Comparison of ENCODE assay signal across 8 mouse cellular contexts in the genomic region with DNA sequence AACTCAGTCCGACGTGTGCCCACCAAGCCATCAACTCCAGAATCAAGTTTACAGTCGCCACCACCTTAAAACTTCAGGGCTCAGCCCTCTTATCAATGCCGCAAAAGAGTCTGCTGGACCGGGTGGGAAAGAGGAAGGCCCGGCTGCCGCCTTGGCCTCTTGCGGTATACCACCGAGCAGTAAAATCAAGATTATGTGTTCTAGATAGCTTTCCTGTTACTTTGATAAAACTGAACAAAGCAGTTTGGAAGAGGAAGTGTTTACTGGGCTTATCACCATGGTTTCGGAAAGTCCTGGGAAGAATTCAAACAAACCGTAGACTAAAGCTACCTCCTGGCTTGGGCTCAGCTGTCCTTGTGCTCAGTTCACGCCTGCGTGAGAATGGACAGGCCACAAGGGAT. TPM values are rescaled to one million over a fixed set of nuclear protein-coding genes. Genes with fewer than 3 reads are reported as not detected.
DNase-seq lines count a peak whose midpoint lies in the region; ATAC-seq and TF ChIP-seq lines count a peak whose summit lies in the region.

No protein-coding gene starts in this region.

- peak in 1 of 2 experiments; percentile 29 for DNase-seq in cerebellum, adult 2 months
- no peak for DNase-seq in cerebellum, adult 18-20 months
- peak; percentile 85 for DNase-seq in 416B (ENCODE audit: low read depth)
- peak; percentile 32 for DNase-seq in kidney, postnatal 0 days (ENCODE audit: low spot score)
- no peak for DNase-seq in gastrocnemius, postnatal 36 days
- DNase-seq in layer of hippocampus, adult 8-10 months (ENCODE audit: low spot score in 2 of 2), result no peak

- no peaks in the 10 kb centered on the region for H3K36me3 ChIP-seq in kidney, postnatal 0 days (ENCODE audit: insufficient read depth, low read length)
- H3K36me3 ChIP-seq in myocyte (ENCODE audit: control insufficient read depth, insufficient read depth), result no peaks in the 10 kb centered on the region

- intact Hi-C loops in gastrocnemius, postnatal 36 days (cut with DNase I), result loop anchor here (2.0 to 10.0 kb wide), 3 partner anchors 38 to 962 kb away; no protein-coding TSS in a partner anchor

- H3K27me3 ChIP-seq in cerebellum, adult 2 months (ENCODE audit: control insufficient read depth, insufficient read depth, low read length), result no peaks in the 10 kb centered on the region
- H3K27me3 ChIP-seq in kidney, postnatal 0 days (ENCODE audit: insufficient read depth, low read length), result no peaks in the 10 kb centered on the region
- no peaks in the 10 kb centered on the region for H3K27me3 ChIP-seq in myocyte (ENCODE audit: control insufficient read depth, insufficient read depth, insufficient read length)

- H3ac ChIP-seq in myocyte (ENCODE audit: control insufficient read depth, insufficient read length), result peak overlapping the region; percentile 31

- 2% methylated on average over 13 of the region's 13 CpGs for WGBS in cerebellum, adult 2 months
- under 1% methylated on average over 13 of the region's 13 CpGs for WGBS in kidney, postnatal 0 days

- H3K27ac ChIP-seq in cerebellum, adult 2 months (ENCODE audit: insufficient read depth, low read length), result peak overlapping the region; percentile 37
- peak overlapping the region; percentile 16 for H3K27ac ChIP-seq in embryonic fibroblast, embryonic 13.5 days (ENCODE audit: insufficient read depth, low read length)
- H3K27ac ChIP-seq in kidney, postnatal 0 days, result peak overlapping the region; percentile 91

- H3K79me2 ChIP-seq in myocyte (ENCODE audit: control insufficient read depth, insufficient read depth), result peaks cover 18% of the 10 kb centered on the region

- H3K4me2 ChIP-seq in kidney, postnatal 0 days (ENCODE audit: low read length), result peak overlapping the region; percentile 61
- H3K4me2 ChIP-seq in myocyte (ENCODE audit: low read depth), result peak overlapping the region; percentile 91

- peaks cover 8% of the 10 kb centered on the region; the same call in 1 of the 2 replicates for H3K4me1 ChIP-seq in cerebellum, adult 2 months (ENCODE audit: control insufficient read depth, insufficient read depth, low read length)
- no peaks in the 10 kb centered on the region; the same call in 1 of the 2 replicates for H3K4me1 ChIP-seq in embryonic fibroblast, embryonic 13.5 days (ENCODE audit: control insufficient read depth, insufficient read depth, low read length)
- peaks cover 11% of the 10 kb centered on the region for H3K4me1 ChIP-seq in kidney, postnatal 0 days (replicated peaks; ENCODE audit: insufficient read depth, low read length)

- no peak for ATAC-seq in kidney, postnatal 0 days (replicated peaks; ENCODE audit: low FRiP score, low read depth)

- TF ChIP-seq CTCF in cerebellum, adult 2 months (IDR thresholded peaks at IDR 0.05; ENCODE audit: borderline replicate concordance, insufficient read depth, low read depth, low read length), result no peak
- no peak for TF ChIP-seq CTCF in embryonic fibroblast, embryonic 13.5 days (IDR thresholded peaks at IDR 0.05; ENCODE audit: borderline replicate concordance, insufficient read depth, low read length)
- TF ChIP-seq CTCF in kidney, postnatal 0 days (IDR thresholded peaks at IDR 0.05; ENCODE audit: low read depth), result no peak

- no peak for TF ChIP-seq POLR2A in cerebellum, adult 2 months (IDR thresholded peaks at IDR 0.05; ENCODE audit: borderline replicate concordance, insufficient read depth, low read length)
- TF ChIP-seq POLR2A in embryonic fibroblast, embryonic 13.5 days (IDR thresholded peaks at IDR 0.05; ENCODE audit: low read depth, low read length), result no peak
- TF ChIP-seq POLR2A in myocyte (IDR thresholded peaks at IDR 0.05; ENCODE audit: insufficient read length, low read depth), result no peak

- no peaks in the 10 kb centered on the region for H3K9me3 ChIP-seq in kidney, postnatal 0 days (replicated peaks; ENCODE audit: low read length)

- H3K9ac ChIP-seq in kidney, postnatal 0 days (ENCODE audit: low read depth, low read length), result peak overlapping the region; percentile 72

- peak overlapping the region; percentile 97 for H3K4me3 ChIP-seq in cerebellum, adult 2 months (replicated peaks; ENCODE audit: insufficient read depth, low read depth, low read length)
- peak overlapping the region; percentile 78 for H3K4me3 ChIP-seq in embryonic fibroblast, embryonic 13.5 days (ENCODE audit: insufficient read depth, low read length)
- H3K4me3 ChIP-seq in kidney, postnatal 0 days (replicated peaks; ENCODE audit: low read depth, low read length), result peak overlapping the region; percentile 60
- H3K4me3 ChIP-seq in myocyte, result peak overlapping the region; percentile 55

TF ChIP-seq in myocyte, 11 proteins besides CTCF, POLR2A, EP300 and RAD21:
- TF ChIP-seq TCF12 (IDR thresholded peaks at IDR 0.05; ENCODE audit: insufficient read depth, poor library complexity, severe bottlenecking), result no peak
- TF ChIP-seq SRF (IDR thresholded peaks at IDR 0.05; ENCODE audit: control insufficient read depth, insufficient read length, low read depth), result no peak
- TF ChIP-seq MAX (IDR thresholded peaks at IDR 0.05; ENCODE audit: low read depth), result no peak
- TF ChIP-seq CEBPB (IDR thresholded peaks at IDR 0.05; ENCODE audit: insufficient read depth, poor library complexity, severe bottlenecking), result no peak
- TF ChIP-seq POLR2AphosphoS2 (IDR thresholded peaks at IDR 0.05; ENCODE audit: insufficient read length, low read depth), result no peak
- TF ChIP-seq USF1 (IDR thresholded peaks at IDR 0.05; ENCODE audit: low read depth), result no peak
- TF ChIP-seq E2F4 (IDR thresholded peaks at IDR 0.05; ENCODE audit: insufficient read depth), result no peak
- TF ChIP-seq TCF3 (IDR thresholded peaks at IDR 0.05; ENCODE audit: insufficient read length, low read depth), result no peak
- TF ChIP-seq MYOD1 (IDR thresholded peaks at IDR 0.05; ENCODE audit: control insufficient read depth in 1 of 3, insufficient read length in 2 of 3, low read depth in 2 of 3), result no peak
- no peak for TF ChIP-seq MYOG (IDR thresholded peaks at IDR 0.05; ENCODE audit: control insufficient read depth in 1 of 3, insufficient read depth in 1 of 3, insufficient read length in 2 of 3, low read depth in 2 of 3)
- TF ChIP-seq REST (IDR thresholded peaks at IDR 0.05; ENCODE audit: insufficient read depth, insufficient read length), result no peak

RNA-seq across cellular contexts. Expression of gene Zbtb5, which starts 0.8 kb away (rescaled TPM):
- polyA plus RNA-seq in cerebellum, adult 2 months (2012; rRNA removed), result 9.8 and 11.4 TPM in 2 replicates
- 6.5 and 9.5 TPM in 2 replicates for polyA plus RNA-seq in embryonic fibroblast, embryonic 13.5 days (2011; ENCODE audit: insufficient read length, low read depth, missing spikeins)
- 18.5 and 19.2 TPM in 2 replicates for polyA plus RNA-seq in kidney, postnatal 0 days (2015; fragmentation: Nextera tagmentation; extraction: Ambion mirVana)
- 5.1 TPM for polyA plus RNA-seq in myocyte (2012; fragmentation: generic; extraction: Trizol)
- total RNA-seq in gastrocnemius, postnatal 36 days (2021), result 1 to 10 TPM; 2.8 to 3.0 TPM
- total RNA-seq in layer of hippocampus, adult 8-10 months (2022), result 10 to 100 TPM in 1 of 4 experiments, 1 to 10 TPM in 3; 9.4 to 10.6 (median 9.7) TPM

RNA-seq across cellular contexts. Expression of gene Polr1e, which starts 5.4 kb away (rescaled TPM):
- polyA plus RNA-seq in cerebellum, adult 2 months (2012; rRNA removed), result 11.5 and 11.7 TPM in 2 replicates
- 18.7 and 23.7 TPM in 2 replicates for polyA plus RNA-seq in embryonic fibroblast, embryonic 13.5 days (2011; ENCODE audit: insufficient read length, low read depth, missing spikeins)
- 33.2 and 33.4 TPM in 2 replicates for polyA plus RNA-seq in kidney, postnatal 0 days (2015; fragmentation: Nextera tagmentation; extraction: Ambion mirVana)
- 18.8 TPM for polyA plus RNA-seq in myocyte (2012; fragmentation: generic; extraction: Trizol)
- total RNA-seq in gastrocnemius, postnatal 36 days (2021), result 1 to 10 TPM; 3.9 to 4.2 TPM
- total RNA-seq in layer of hippocampus, adult 8-10 months (2022), result 10 to 100 TPM in 3 of 4 experiments, 1 to 10 TPM in 1; 9.1 to 12.0 (median 11.4) TPM

RNA-seq across cellular contexts. Expression of gene Grhpr, which starts 31.8 kb away (rescaled TPM):
- polyA plus RNA-seq in cerebellum, adult 2 months (2012; rRNA removed), result 52.0 and 57.4 TPM in 2 replicates
- 15.0 and 19.6 TPM in 2 replicates for polyA plus RNA-seq in embryonic fibroblast, embryonic 13.5 days (2011; ENCODE audit: insufficient read length, low read depth, missing spikeins)
- polyA plus RNA-seq in kidney, postnatal 0 days (2015; fragmentation: Nextera tagmentation; extraction: Ambion mirVana), result 131 and 148 TPM in 2 replicates
- polyA plus RNA-seq in myocyte (2012; fragmentation: generic; extraction: Trizol), result 71.1 TPM
- total RNA-seq in gastrocnemius, postnatal 36 days (2021), result 10 to 100 TPM; 25.6 to 26.3 TPM
- total RNA-seq in layer of hippocampus, adult 8-10 months (2022), result 10 to 100 TPM; 25.5 to 33.4 (median 30.7) TPM

Comparison
In these comparisons a context has a peak if more than half of its experiments do, and no peak if none do; other contexts are left out.
1. DNase-seq: peak in 416B (single experiment) and kidney, postnatal 0 days (single experiment); none in cerebellum, adult 18-20 months (0 of 2), gastrocnemius, postnatal 36 days (0 of 2) and layer of hippocampus, adult 8-10 months (0 of 2).
2. H3K27ac ChIP-seq: peak in every context shown above with its lines; median percentile 91 in kidney, postnatal 0 days; 37 in cerebellum, adult 2 months; 16 in embryonic fibroblast, embryonic 13.5 days.
3. Peak in every context shown above with its lines, with median percentiles within 50 percentile points of each other: H3K4me3 ChIP-seq.